Mouse (Mus musculus) embryonic facial prominence, embryonic 14.5 days (tissue): ENCODE data around the gene AC170998.1. TPM values are rescaled to one million over a fixed set of nuclear protein-coding genes. Genes with fewer than 3 reads are reported as not detected.

Experiments
- ATAC-seq: fragments of 200-750 bp; cut with Nextera tagmentation; 2 replicates; pipeline ENCODE4 v1.8.0; 2017; ENCODE audit warnings: low read depth, moderate number of reproducible peaks, moderate TSS enrichment
- DNase-seq: peaks from one replicate; pipeline ENCODE4 v3.0.0-alpha.2; 2015; ENCODE audit warnings: low spot score
- H3K27ac ChIP-seq: fragments of 300-500 bp; sonication (generic); replicated peaks from 2 replicates; pipeline ENCODE4 v1.5.1; 2014; ENCODE audit warnings: low read depth, mild to moderate bottlenecking, low read length, moderate library complexity
- H3K27me3 ChIP-seq: fragments of 300-500 bp; sonication (generic); replicated peaks from 2 replicates; pipeline ENCODE4 v1.6.1; 2014; ENCODE audit warnings: low read length; ENCODE audit not compliant: control insufficient read depth, insufficient read depth
- H3K36me3 ChIP-seq: fragments of 300-500 bp; sonication (generic); 2 replicates; pipeline ENCODE4 v1.6.1; 2014; ENCODE audit warnings: low read length, mixed read lengths; ENCODE audit not compliant: control insufficient read depth, insufficient read depth
- H3K4me1 ChIP-seq: fragments of 300-500 bp; sonication (generic); 2 replicates; pipeline ENCODE4 v1.6.1; 2014; ENCODE audit warnings: antibody characterized with exemption, low read length; ENCODE audit not compliant: control insufficient read depth, insufficient read depth
- H3K4me2 ChIP-seq: fragments of 300-500 bp; sonication (generic); 2 replicates; pipeline ENCODE4 v1.6.1; 2014; ENCODE audit warnings: low read depth, mild to moderate bottlenecking, low read length, moderate library complexity, mixed read lengths
- H3K4me3 ChIP-seq: fragments of 300-500 bp; sonication (generic); 2 replicates; pipeline ENCODE4 v1.5.1; 2014; ENCODE audit warnings: low read depth, mild to moderate bottlenecking, low read length
- H3K9ac ChIP-seq: fragments of 300-500 bp; sonication (generic); 2 replicates; pipeline ENCODE4 v1.6.1; 2014; ENCODE audit warnings: low read depth, mild to moderate bottlenecking, low read length, moderate library complexity, mixed read lengths
- H3K9me3 ChIP-seq: fragments of 300-500 bp; sonication (generic); 2 replicates; pipeline ENCODE4 v1.6.1; 2016; ENCODE audit warnings: low read length; ENCODE audit not compliant: control insufficient read depth
- WGBS: fragments of 180-500 bp; shearing (Covaris S2); extraction: QIAGEN DNeasy Blood & Tissue Kit; methylation state at CpG from one replicate; pipeline ENCODE4 v1.1.7; 2014; 5-methylcytosine and 5-hydroxymethylcytosine counted together
- polyA plus RNA-seq: library from polyadenylated mRNA; unstranded; fragments of >200 nt; fragmentation: Nextera tagmentation; extraction: Ambion mirVana; gene quantifications from 2 replicates; pipeline ENCODE4 v1.2.1, GENCODE M21; 2014

AC170998.1 gene
- polyA plus RNA-seq: 1.5 and 2.1 TPM in 2 replicates

DNA sequence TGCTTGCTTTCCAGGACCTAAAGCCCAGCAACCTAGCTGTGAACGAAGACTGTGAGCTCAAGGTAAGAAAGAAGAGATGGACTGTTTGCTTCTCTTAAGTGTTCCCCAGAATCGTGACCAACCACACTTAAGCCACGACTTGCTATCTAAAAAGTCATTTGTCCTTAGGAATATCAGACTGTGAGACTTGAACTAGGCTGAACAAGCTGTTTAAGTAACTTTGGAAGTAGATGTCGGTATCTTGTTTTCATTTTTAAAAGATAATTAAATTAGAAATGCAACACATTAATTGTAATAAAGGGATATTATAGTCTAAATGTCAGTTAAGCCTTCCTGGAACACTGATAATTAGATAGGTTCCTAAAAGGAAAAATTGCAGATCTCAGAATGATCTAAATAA lies at the start of gene AC170998.1:
AC170998.1 (plus strand) TSS at position 301 of the 400 bp plus-strand sequence.
- Histone ChIP-seq H3K4me2 (no peak within 1 kb of the TSS), H3K4me3 (no peak within 1 kb of the TSS), H3K36me3 (peaks cover 82% of the 10 kb centered on the region), H3K9me3 (no peaks in the 10 kb centered on the region), H3K4me1 (no peaks in the 10 kb centered on the region), H3K27ac (no peak within 1 kb of the TSS), H3K27me3 (no peaks in the 10 kb centered on the region), H3K9ac (no peak within 1 kb of the TSS)
- DNase-seq: no peak
- WGBS: 92% methylated on average over 4 of the region's 4 CpGs
- ATAC-seq: no peak

DNA sequence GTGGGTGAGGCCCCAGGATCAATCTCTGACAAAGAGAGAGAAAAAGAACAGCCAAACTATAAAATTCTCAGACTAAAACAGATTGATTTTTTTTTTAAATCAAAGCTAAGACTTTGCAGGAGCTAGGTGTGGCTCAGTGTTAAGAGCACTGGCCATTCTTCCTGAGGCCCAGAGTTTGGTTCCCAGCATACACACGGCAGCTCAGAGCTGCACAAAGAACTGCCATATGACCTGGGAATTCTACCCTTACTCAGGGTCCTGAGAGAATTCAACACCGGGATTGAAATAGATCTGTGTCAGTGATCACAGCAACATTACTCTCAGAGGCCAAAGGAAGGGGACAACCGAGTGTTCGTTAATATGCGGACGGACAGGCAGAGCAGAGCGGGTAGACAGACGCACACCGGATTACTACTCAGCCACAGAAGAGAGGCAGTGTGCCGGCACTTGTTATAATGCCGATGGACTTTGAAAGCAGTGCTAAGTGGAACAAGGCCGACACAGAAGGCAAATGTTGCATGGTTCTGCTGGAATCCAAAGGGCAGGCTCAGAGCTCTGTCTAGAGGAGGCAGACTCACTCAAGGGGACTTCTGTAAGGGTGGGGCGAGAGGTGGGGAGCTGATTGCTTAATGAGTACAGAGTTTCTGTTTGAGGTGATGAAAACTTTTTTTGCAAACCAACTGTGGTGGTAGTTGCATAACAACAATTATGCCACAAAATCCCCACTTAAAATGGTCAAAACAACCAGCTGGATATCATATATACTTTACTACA lies 43.4 kb upstream of the AC170998.1 start:
- no peaks in the 10 kb centered on the region for H3K4me1 ChIP-seq
- H3K27ac ChIP-seq: no peak overlapping the region
- no peaks in the 10 kb centered on the region for H3K36me3 ChIP-seq
- ATAC-seq: peak; percentile 55; the same call in 1 of the 2 replicates
- no peak overlapping the region for H3K4me2 ChIP-seq
- H3K27me3 ChIP-seq: no peaks in the 10 kb centered on the region
- 65% methylated on average over 13 of the region's 13 CpGs for WGBS
- no peak for DNase-seq
- no peak overlapping the region for H3K4me3 ChIP-seq
- no peaks in the 10 kb centered on the region for H3K9me3 ChIP-seq
- H3K9ac ChIP-seq: no peak overlapping the region

DNA sequence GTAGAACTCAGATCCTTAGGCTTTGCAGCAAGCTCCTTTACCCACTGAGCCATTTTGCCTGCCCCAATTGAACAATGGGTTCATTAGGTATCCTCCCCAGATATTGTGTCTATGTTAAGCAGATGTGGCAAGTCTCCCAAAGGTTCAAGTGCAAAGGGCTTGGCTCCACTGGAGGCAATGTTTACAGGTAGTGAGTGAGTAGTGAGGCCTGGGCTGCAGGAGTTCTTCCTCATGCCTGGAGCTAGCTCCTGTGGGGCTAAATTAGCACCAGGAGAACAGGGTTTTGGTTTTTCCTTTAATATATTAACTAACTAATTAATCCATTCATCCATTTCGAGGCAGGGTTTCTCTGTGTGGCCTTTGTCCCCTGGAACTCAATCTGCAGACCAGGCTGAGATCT lies 42.3 kb upstream of the AC170998.1 start:
- Histone ChIP-seq H3K4me2 (no peak overlapping the region), H3K36me3 (no peaks in the 10 kb centered on the region), H3K9me3 (no peaks in the 10 kb centered on the region), H3K9ac (no peak overlapping the region), H3K4me1 (no peaks in the 10 kb centered on the region), H3K4me3 (no peak overlapping the region), H3K27ac (no peak overlapping the region), H3K27me3 (no peaks in the 10 kb centered on the region)
- 36% methylated on average over 1 of the region's 1 CpGs for WGBS
- DNase-seq (no peak), ATAC-seq (no peak)

DNA sequence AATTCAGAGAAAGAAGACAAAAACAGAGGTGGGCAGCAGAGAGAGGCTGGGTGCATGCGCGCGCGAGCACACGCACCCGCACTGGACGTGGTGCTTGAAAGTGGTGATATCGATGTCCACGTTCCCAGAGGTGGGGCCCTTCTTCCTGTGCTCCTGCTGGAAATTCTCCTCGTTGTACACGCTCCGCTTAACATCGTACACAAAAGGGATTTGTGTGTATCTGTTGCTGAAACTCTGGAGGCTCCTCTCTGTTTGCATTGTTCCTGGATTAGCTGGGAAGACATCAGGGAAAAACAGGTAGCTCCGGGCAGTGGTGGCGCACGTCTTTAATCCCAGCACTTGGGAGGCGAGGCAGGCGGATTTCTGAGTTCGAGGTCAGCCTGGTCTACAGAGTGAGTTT lies 41.3 kb upstream of the AC170998.1 start:
- WGBS: 75% methylated on average over 19 of the region's 19 CpGs
- DNase-seq (peak; percentile 29), ATAC-seq (no peak)
- Histone ChIP-seq H3K9ac (no peak overlapping the region), H3K27me3 (peaks cover 7% of the 10 kb centered on the region; the same call in 1 of the 2 replicates), H3K4me2 (no peak overlapping the region), H3K4me1 (peaks cover 2% of the 10 kb centered on the region; the same call in 1 of the 2 replicates), H3K9me3 (no peaks in the 10 kb centered on the region), H3K36me3 (no peaks in the 10 kb centered on the region), H3K4me3 (no peak overlapping the region), H3K27ac (no peak overlapping the region)

DNA sequence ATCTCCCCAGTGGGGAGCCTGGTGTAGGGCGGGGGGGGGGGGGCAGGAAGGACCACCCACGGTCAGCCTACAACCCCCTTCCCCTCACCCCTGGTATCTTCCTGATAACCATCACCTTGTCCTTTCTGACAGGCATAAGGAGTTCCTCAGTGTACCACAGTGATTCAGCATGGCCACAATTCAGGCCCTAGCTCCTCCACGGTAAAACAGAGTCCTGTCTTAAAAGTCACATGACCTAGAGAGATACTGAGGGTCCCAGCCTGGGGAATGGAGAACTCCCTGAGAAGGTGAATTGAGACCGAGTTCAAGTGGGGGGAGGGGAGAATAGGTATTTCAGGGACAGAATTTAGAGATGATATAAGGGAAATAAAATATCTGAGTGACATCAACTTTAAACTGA lies 38.5 kb upstream of the AC170998.1 start:
- Histone ChIP-seq H3K9me3 (no peaks in the 10 kb centered on the region), H3K4me2 (no peak overlapping the region), H3K4me3 (no peak overlapping the region), H3K9ac (0 out of 2 replicates have a peak overlapping the region, but pooled peaks have one; percentile 19), H3K36me3 (no peaks in the 10 kb centered on the region), H3K27ac (no peak overlapping the region), H3K4me1 (peaks cover 4% of the 10 kb centered on the region; the same call in 1 of the 2 replicates), H3K27me3 (peaks cover 10% of the 10 kb centered on the region; the same call in 1 of the 2 replicates)
- WGBS: 39% methylated on average over 4 of the region's 4 CpGs
- DNase-seq: no peak
- no peak for ATAC-seq

DNA sequence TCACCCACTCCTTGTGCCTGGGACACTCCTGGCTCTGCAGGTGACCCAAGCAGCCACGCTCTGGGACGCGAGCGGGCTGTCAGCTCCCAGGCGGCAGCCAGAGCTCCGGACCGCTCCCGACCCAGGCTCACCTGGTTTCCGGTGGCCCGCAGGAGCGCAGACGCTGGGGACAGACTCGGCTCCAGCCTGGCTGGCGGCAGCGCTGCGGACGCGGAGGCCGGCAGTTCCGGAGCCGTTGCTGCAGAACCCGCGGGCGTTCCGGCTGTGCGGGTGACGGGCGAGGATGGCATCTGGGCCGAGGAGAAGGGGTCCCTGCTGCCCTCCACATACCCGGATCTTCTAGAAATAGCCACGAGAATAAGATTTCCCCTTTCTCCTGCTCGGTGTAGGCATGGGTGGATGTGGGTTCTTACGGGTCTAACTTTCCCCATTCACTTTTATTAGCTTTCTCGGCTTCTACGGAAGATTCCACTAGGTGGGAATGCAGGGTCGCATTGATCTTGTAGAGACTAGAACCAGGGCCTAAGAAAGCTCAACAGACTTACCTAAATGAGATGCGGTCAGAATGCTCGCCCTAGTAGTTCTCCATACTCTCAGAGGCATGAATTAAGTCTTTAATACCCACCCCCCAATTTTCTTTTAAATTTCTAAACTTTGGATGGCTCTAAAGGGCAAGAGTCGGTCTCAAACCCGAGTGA lies 36.1 kb upstream of the AC170998.1 start, which contains the start of gene Slc26a8:
Slc26a8 (minus strand) TSS at position 648 of the 698 bp plus-strand sequence.
- Histone ChIP-seq H3K9me3 (no peaks in the 10 kb centered on the region), H3K9ac (peak within 1 kb of the TSS; percentile 69), H3K27ac (no peak within 1 kb of the TSS; the same call in 1 of the 2 replicates), H3K4me2 (peak within 1 kb of the TSS; percentile 80), H3K4me3 (peak within 1 kb of the TSS; percentile 99), H3K4me1 (peaks cover 19% of the 10 kb centered on the region), H3K27me3 (peaks cover 10% of the 10 kb centered on the region; the same call in 1 of the 2 replicates), H3K36me3 (no peaks in the 10 kb centered on the region)
- no peak for DNase-seq
- WGBS: 9% methylated on average over 40 of the region's 40 CpGs
- ATAC-seq: no peak

DNA sequence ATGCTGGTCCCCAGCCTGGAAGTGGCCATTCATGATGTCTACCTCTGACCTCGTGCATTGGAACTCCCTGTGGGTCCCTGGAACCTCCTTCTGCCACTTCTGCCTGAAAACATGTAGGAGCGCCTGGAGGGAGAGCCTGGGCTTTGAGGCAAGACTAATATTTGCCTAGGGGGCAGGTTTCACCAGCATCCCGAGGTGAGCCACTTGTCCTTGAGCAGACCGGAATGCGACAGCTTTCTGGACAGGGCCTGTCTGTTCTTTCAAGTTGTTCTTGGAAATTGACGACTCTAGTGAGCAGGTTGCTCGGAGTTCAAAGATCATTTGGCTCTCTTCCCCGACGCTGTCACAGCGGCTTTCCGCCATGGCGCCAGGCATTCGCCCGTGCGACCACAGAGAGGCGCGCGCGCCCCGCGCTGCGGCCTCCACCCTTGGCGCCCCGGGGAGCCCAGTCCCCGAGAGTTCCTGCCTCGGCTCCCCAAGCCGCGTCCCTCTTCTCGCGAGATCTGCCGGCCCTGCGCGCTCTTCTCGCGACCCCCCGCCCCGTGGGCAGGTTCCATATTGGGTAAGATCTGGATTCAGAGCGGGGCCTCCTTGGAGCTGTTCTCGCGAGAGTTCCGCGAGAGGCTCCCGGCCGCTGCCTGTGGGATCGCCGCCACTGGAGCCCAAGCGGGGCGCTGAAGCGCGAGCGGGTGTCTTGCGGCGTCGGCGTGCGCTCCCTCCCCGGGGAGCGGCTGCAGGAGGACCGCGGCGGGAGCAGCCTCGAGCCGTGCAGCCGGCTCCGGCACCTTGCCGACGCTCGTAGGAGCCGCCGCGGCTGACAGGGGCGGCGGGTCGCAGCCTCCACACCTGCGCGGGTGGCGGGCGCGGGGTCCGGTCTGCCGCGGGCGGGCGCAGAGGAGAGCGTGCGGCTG lies 34.9 kb upstream of the AC170998.1 start, which contains the start of gene Mapk14:
Mapk14 (plus strand) TSS at position 554 of the 911 bp plus-strand sequence.
- ATAC-seq (peak; percentile 96), DNase-seq (peak; percentile 99)
- WGBS: 0% methylated on average over 43 of the region's 86 CpGs
- peaks cover 19% of the 10 kb centered on the region for H3K4me1 ChIP-seq
- H3K9me3 ChIP-seq: no peaks in the 10 kb centered on the region
- peaks cover 10% of the 10 kb centered on the region; the same call in 1 of the 2 replicates for H3K27me3 ChIP-seq
- peak within 1 kb of the TSS; percentile 94 for H3K27ac ChIP-seq
- H3K4me3 ChIP-seq: peak within 1 kb of the TSS; percentile 99
- peak within 1 kb of the TSS; percentile 75 for H3K4me2 ChIP-seq
- H3K36me3 ChIP-seq: no peaks in the 10 kb centered on the region
- H3K9ac ChIP-seq: peak within 1 kb of the TSS; percentile 93
